Mouse (Mus musculus): ENCODE data around the gene Gm28043. TPM values are rescaled to one million over a fixed set of nuclear protein-coding genes. Genes with fewer than 3 reads are reported as not detected.

Gene Gm28043
- polyA plus RNA-seq, 2 experiments from 2014 or later = 4.6 to 4.8 TPM

DNA sequence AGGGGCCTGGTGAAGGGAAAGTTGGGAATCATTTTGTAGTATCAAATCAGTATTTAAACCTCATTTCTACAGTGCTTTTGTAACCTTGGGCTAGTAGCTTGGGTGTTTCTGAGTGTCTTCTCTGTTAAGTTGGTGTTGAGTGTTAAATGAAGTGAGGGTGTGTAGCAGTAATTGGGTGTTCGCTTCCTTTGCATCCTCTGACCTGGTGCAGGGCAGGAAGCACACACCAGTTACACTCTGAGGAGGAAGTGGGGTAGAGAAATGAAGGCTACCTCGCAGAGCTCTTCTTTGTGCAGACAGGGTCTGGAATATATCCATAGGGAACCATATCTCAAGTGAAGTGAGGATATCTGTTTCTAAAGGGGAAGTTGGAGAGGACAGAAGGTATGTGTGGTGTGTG lies 66.2 kb downstream of the Gm28043 start:
- no peak for ATAC-seq

DNA sequence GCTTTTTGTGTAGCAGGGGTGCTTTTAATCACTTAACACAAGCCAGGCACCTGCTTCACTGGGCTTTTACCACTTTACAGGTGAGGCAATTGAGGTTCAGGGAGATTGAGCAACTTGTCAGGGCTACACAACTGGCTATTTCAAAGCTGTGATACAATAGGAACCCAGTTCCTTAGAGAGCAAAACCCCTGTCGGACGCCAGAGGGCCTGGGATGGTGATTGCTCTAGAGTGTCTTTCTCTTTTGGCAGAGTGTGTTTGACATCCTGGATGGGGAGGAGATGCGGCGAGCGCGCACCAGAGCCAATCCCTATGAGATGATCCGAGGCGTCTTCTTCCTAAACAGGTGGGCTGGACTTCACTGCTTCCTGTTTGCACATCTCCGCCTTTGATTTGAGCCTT lies 67.0 kb downstream of the Gm28043 start:
- ATAC-seq = no peak

DNA sequence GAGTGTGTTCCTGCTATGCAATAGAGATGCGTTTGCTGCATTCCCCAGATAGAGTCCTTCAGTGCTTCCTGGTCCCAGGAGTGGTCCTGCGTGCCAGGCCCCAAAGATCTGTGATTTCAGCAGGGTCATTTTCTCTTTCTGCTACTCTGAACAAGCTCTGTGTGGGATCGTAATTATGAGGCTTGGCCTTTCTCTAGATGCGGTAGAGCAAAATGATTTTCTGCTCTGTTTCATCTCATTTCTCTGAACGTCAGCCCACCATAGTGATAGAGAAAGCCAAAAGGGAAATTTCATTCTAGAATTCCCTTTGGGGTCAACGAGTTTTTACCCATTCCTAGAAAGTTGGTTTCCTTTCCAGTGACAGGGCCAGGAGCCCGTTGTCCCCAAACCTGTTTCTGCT lies 67.6 kb downstream of the Gm28043 start:
- ATAC-seq = no peak

DNA sequence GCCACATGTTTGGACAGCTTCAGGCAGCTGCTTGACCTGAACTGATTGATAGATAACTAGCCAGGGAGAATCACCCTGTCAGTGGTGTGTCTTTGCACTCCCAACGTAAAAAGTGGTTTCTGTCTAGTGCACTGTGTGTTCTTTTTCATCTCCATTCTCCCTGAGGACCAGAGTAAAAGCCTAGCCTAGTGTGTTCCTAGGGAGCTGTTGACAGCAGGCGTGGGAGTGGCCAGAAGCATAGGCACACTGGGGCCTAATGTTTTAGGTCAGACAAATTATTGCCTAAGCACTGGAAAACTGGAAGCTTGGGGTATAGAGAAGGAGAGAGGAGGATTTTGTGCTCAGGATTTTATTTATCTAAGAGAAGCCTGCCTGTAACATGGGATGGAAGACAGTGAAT lies 68.5 kb downstream of the Gm28043 start:
- no peak for ATAC-seq

DNA sequence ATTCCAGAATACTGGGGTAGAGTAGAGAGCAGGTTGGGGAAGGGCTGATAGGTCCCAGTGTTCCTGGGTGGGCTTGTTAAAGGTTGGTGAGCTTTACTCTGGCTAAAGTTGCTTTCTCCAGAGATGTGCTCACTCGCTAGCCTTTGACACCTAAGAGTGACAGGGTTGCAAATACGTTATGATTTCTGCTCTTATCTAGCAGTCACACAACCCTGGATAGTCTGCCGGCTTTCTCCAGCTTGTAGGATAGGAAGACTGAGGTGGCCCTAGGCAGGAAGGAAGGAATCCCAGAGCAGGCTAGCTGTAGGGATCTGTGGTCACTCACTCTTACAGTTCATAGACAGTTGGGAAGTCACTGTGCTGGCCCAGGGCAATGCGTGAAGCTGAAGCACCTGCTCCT lies 69.6 kb downstream of the Gm28043 start:
- ATAC-seq = no peak

DNA sequence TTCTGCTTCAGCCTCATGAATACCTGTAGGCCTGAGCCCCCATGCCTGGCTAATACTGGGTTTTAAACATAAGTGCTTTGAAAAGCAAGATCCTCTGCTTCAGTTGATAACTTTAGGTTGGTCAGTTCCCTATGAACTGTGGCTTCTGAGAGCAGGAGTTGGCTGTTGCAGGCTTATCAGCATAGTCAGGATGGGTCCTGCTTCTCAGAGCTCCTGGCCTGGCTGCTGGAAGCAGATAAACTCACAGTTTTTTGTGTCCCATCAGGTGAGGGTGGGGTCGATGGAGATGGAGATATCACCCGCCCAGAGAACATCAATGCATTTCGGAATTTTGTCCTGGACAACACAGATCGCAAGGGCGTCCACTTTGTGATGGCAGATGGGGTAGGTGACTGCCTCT lies 72.1 kb downstream of the Gm28043 start:
- ATAC-seq = no peak

DNA sequence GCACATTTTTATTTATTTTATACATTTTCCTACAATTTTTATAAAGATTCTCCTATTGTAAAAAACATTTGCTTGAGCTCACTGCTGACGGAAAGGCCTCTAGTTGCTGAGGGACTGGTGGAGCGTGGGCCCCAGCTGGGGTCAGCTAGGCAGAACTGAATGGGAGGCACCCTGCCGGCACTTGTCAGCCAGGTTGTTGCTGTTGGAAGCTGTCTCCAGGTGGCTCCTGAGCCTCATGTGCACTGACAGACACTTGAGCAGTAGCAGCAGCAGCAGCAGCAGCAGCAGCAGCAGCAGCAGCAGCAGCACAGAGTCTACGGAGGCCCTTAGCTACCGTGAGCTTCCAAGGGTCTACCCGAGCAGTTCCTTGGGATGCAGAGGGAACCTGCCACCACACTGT lies 72.7 kb downstream of the Gm28043 start:
- ATAC-seq = no peak

DNA sequence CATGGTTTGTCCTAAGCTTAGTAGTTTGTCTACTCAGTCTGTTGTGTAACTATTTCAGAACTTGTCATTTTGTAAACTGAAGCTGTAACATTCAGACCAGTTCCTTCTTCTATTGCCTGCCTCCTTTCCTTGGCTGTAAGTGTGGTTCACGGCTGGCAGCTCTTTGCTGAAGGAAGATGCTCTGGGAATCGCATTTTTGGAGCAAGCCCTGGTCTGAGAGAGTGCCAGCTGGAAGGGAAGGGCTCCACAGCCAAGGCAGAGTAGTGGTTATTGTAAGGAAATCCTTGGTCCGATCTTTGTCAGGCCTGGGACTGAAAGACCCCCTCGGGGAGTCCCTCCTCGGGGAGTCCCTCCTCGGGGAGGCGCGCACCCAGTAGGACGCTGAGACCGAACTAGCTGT lies 73.9 kb downstream of the Gm28043 start:
- no peak for ATAC-seq

DNA sequence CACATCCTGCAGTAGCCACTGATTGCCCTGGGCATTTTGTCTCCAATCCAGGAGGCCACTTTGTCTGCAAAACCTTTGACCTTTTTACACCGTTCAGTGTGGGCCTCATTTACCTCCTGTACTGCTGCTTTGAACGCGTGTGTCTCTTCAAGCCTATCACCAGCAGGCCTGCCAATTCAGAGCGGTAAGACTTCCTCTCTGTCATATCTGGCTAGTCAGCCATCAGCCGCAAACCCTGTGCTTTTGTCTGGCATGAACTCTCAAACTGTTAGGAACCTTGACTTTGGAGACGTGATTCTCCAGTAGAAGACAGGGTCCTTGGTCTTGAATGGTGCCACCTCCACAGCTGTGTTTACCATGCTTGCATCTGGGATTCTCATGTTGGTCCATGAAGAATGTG lies 75.6 kb downstream of the Gm28043 start:
- ATAC-seq = no peak

DNA sequence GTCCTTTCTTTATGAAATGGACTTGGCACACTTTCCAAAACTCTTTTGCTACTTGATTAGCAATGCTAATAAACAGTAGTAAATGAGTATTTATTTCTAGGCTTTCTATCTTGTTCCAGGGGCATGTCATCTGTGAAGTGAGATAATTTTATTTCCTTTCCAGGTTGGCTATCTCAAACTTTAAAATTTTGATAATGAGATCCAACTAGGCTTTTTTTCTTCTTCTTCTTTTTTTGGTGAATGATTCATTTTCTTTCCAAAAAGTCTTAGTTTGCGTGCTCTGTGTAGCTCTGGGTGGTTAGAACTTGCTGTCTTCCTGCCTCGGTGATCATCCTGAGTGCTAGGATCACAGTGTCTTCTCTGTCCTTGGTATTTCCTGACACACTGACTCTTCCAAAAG lies 78.2 kb downstream of the Gm28043 start:
- ATAC-seq = no peak

DNA sequence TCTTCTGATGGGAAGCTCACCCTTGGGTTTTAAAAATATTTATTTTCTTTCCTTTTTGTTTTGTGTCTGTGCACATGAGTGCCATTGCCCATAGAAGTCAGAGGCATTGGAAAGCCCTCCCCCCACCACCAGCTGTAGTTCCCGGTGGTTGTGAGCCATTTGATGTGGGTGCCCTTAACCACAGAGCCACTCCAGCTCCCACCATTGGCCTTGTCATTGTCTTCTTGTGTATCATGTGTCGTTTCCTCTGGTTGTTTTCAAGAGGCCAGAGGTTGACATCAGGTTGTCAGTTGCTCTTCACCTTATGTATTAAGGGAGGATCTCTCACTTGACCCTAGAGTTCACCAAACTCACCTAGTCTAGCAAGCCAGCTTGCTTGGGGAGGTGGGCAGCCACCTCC lies 78.9 kb downstream of the Gm28043 start:
- no peak for ATAC-seq

DNA sequence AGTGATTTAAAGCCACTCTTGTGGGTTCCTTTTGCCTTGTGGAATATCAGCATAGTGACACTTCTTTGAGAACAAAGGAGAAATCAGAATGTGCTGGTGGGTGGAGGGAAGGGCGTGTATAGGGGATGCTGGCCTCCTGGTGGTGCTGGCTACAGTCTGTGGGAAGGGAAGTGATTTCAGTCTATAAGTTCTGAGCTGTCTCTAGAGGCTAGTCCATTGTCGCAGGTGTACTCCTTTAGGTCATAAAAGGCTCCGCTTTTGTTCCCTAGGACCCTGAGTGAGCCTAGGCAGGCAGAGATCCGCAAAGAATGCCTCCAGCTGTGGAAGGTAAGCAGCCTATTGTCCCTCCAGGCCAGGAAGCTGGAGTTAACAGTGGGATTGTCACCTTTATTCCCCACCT lies 79.8 kb downstream of the Gm28043 start:
- no peak for ATAC-seq

DNA sequence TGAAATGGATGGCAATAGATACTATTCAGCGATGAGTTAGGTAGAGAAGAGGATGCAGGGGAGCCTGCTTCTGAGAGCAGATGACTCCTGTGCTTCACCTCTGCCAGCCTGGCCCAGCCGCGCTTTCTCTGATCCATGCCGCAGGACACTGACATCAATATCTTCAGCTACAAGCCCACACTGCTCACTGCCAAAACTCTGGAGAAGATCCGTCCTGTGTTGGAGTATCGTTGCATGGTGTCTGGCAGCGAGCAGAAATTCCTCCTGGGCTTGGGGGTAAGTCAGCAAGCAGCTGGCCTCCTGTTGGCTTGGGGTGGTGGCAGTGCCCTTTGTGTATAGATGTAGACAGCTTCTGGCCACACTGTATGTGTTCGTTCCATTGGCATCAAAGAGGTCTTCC lies 82.3 kb downstream of the Gm28043 start:
- no peak for ATAC-seq

DNA sequence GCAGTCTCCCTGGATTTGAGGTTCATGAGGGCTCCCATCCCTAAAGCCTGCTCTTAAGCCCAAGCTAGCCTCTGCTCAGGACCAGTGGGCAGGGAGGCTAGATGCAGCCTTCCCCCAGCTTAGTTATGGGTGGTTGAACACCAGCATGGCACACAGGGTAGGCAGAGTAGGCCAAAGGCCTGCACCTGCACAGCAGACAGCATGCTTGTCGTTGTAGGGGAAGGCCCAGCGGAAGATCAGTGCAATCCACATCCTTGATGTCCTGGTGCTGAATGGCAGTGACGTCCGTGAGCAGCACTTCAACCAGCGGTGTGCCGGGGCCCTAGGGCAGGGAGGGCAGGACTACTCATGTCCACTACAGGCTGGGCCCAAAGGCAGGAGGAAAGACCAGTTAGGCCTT lies 83.7 kb downstream of the Gm28043 start:
- no peak for ATAC-seq

DNA sequence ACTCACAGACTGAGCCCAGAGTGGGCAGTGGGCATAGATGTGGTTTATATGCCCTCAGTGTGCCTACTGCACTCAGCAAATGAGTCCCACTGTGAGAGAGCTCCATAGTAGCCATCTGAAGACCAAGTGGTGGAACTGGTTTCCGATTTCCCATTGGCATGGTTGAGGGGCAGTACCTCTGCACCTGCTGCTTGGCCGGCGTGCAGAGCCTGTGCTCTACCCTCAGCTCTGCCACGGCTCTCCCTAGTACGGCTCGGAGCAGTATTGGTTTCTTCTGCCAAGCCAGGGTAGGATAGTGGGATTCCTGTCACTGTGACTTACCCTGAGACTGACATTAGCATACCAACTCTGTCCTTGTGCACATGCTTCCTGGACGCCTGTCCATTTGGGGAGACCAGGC lies 85.9 kb downstream of the Gm28043 start:
- no peak for ATAC-seq

DNA sequence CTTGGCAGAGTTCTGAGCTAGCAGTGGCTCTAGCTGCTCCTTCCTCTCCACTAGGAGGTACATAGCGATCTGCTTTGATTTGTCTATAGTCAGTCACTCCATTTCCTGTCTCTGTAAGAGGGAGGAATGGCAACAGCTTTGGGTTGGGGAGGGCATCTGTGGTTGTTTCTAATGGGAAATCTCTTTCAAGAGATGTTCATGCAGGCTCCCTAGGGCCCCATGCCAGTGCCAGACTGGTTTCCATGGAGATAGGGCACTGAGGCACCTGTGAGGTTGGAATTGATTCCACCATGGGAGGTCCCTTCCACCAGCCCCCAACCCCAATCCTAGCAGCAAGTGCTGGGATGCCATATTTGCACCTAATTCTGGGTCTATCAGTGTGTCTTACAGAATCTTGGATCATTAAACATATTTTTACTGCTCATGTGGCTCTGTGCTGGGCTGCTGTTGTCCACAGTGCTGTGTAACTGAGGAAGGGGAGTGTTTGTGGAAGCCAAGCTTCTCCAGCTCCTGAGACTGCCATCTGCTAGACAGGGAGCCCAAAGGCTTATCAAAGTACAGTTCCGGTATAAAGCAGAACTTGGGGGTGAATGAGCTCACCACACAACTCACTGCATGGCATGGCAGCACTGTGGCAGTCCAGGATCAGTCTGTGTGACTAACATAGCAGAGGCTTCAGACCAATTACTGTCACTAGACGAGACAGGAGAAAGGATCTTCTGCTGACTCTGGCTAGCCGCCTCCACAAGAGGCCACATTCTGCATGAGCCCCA lies 88.4 kb downstream of the Gm28043 start:
- ATAC-seq = no peak

DNA sequence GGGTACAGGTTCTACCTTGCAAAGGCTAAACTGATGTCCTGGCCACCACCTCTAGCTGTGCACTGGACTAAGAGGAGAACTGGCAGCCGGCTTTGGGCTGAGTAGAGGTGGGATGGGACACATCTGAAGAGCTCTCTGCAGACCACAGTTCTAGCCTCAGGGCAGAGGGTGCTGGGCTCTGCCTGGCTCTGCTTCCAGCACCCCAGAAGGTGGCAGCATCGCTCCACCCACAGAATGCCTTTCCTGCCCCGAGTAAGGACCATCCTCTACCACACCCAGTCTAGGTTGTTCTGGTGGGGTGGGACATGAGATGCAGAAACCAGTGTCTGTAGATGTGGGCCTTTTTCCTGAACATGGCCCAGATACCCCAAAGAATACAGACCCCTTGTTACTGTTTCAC lies 90.1 kb downstream of the Gm28043 start:
- peak; percentile 54 for ATAC-seq

DNA sequence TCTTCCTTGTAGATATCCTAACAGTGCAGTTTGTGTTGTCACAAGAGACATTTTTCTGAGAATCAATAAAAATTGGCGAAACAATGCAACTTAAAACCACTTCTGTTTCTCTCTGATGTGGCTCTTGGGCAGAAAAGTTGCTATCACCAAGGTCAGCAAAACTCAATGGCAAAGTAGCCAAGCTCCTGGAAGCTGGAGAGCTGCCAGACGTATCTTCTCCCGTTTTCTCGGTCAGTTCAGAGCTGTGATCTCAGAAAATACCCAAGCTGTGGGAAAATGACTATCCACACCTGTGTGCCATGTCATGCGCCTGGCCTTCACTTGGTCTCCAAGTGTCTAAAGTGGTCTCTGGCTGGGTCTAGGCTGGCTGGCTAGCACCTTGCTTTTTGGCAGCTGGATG lies 91.2 kb downstream of the Gm28043 start:
- no peak for ATAC-seq

DNA sequence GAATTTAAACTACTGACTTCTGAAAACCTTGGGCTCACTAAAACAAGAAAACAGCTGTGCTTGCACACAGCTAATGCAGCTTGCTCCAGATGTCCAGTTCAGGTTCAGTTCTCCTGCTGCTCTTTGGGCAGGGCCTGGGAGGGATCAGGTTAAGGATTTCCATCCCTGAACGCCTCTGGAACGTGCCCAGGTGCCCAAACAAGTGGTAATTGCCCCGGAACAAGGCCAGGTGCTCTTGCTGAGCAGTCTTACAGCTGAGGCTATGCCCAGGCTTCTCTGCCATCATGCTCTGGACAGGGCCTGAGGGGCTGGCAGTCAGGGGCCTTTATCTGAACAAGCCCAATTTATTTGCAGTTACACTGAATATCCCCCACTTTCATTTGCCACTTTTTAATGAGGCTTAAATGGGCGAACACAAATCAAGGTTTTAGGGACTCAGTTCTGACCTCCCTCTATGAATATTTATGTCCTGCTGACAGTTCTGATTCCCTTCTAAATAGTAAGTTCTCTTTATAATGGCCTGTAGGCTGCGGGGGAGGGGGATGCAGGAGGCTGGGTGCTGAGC lies 92.4 kb downstream of the Gm28043 start:
- no peak for ATAC-seq

DNA sequence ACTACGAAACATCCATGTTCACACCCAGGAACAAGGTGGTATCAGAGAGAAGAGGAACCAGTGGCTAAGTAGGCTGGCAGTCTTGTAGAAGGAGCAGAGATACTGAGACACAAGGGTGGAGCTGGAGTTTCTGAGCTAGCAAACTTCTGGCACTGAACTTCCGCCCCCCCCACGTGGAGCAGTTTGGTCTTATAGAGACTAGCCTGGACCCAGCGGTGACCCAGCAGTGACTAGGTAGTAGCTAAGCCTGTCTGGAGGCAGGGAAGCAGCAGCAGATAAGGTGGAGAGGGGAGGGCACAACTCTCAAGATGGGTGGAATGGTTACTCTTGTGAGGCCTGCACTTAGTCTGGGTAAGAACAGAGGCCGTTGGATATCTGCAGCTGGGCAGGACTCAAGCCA lies 94.1 kb downstream of the Gm28043 start:
- no peak for ATAC-seq

DNA sequence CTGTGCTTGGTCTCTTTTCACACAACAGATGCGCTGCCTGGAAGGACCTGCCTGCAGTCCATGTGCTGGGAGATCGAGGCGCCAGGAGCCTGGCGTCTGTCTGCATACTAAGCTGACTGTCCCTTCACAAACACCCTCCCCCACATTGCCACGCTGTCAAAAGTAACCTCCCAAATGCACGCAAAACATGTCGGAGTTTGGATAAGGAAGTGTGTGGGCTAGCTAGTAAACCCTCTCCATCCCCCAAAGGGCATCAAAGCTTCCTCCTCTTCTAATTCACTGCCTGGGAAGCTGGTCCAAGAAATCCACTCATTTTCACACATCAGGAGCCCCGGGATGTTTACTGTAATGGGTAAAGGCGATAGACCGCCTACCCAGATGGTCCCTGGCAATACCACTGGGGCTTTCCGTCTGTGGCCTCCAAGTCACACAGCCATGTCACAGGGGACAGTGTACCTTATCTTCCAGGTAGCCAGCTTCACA lies 95.9 kb downstream of the Gm28043 start:
- no peak for ATAC-seq

DNA sequence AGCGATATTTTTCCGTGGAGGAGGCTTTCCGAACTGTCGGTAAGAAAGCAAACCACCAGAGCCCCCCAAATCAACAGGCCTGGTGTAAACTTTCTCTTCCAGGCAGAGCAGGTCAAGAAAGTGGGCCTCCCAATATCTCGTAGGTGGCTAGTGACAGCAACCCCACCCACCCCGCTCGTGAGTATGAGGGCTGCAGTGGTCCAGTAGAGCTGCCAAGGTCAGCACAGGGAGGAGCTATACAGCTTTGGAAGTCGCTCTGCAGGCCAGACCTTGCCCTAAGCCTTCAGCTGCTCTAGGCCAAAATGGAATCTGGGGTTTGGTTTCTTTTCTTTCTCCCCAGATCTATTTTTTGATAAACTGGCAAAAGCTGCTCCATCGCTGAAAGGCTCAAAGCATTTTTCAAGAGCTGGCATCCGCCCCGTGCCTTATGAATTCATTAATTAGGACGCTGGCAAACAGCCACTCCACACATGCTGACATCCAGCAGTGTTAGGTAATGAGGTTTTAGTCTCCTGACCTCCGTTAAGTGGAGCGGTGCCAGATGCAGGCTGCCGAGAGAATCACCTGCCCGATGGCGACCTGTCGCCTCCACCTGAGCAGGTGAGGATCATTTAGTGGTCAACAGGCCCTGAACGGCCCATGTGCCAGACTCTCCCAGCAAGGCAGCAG lies 96.5 kb downstream of the Gm28043 start:
- ATAC-seq = no peak

DNA sequence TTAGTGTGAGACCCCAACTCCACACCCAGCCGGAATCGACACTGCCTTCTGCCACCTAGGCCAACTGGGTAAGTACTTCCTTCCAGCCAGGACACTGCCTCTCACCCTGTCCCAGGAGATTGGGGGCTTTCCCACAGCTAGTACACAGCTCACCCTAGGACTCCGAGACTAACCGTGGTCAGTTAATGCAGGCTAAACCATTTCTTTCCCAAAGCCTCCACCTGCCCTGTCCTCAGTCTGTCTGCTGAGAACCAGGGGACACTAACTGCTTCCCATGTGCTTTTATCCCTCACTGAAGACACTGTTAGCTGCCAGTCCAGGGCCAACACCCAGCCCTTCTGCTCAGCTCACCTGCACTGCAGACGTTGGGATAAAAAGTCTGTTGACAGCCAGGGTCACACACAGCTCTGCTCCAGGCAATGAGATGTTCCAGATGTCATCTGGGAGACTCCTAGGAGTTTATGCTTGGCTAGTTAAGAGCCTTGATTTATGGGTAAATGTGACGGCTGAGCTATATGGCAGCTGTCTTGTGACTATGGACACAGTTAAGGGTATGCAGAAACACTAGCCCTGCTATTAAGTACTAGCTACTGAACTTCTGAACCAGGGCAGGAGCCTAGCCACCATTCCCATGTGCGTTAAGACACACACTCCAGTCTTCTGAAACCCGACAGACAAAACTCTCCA lies 97.2 kb downstream of the Gm28043 start:
- no peak for ATAC-seq

DNA sequence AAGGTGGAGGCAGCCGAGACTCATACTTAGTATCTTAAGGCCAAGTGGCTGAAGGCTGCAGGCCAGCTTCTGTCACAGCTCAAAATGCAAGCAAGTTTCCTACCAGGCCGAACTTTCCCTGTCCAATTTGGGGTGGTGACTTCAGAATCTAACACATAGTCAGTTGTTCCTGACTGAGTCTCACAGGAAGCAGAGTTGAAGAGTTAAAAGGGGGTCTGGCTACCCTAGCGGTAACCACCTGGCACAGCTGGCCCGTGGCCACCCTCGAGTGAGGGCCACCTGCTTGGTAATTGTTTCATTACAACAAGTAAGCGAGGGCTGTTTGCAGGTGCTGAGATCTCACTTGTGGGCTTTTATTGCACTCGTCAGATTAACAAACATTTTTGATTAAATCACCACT lies 97.9 kb downstream of the Gm28043 start:
- no peak for ATAC-seq
